Mouse (Mus musculus) B cell, adult 62 days (primary cell): Measurements from ENCODE around the gene Xpnpep1. TPM values are rescaled to one million over a fixed set of nuclear protein-coding genes. Genes with fewer than 3 reads are reported as not detected.

Experiments
- total RNA-seq: library from RNA; stranded (reverse); gene quantifications from 4 replicates; pipeline ENCODE4 v1.2.4, GENCODE M21; 2023

Gene Xpnpep1
- total RNA-seq: 46.2 to 66.2 TPM (median 53.9 TPM) in 4 replicates

GRCm38 (mm10) chr19:53040164-53041132 is at the start of gene Xpnpep1:
TSS of gene Xpnpep1 (minus strand) at chr19:53040214.

Other genes with a start within 250 kb of the Xpnpep1 start
- gene Add3, start 100.2 kb upstream of the Xpnpep1 start, total RNA-seq: 274 to 334 TPM (median 295 TPM) in 4 replicates